Mouse (Mus musculus): ENCODE measurements at regions not wholly inside any gene's neighbourhood (a gene's known extent, or its start where the extent isn't known, plus 50 kb on each side); places are given as distances from the start of the nearest gene placed in this dataset.
A peak's percentile ranks its signal among the peaks of the same experiment; 100 is the strongest.

DNA sequence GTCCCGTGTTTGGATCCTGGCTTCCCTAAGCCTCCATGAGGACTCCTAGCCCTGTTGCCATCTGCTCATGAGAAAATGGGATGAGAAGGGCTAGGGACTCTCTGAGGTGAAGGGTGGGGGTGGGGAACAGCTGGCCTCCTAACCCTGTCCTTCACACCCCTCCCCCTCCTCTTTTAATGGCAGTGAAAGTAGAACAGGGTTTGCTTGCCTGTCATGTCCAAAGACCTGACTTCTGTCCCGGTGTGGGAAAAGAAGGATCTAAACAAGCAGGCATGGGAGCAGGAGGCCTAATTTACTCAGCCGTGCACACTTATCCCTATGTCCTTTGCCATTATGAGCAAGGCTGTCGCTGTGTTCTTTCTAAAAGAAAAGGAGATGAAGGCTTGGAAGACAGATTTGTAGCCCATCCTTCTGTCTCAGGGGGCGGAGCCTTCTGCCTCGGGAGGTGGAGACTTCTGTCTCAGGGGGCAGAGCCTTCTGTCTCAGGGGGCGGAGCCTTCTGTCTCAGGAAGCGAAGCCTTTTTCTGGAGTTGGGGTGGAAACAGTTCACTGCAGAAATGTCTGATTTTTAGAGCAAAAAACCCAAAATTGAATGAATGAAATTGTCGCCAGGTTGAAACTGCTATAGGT is 66.4 kb downstream of the Cmpk2 start:
- DNase-seq (ENCODE audit: inconsistent ontology term), result no peak

GRCm38 (mm10) chr12:26534229-26535105 is 65.5 kb downstream of the Cmpk2 start:
- peak; percentile 26 for DNase-seq (ENCODE audit: inconsistent ontology term)

GRCm38 (mm10) chr12:26533641-26534151 is 64.7 kb downstream of the Cmpk2 start:
- DNase-seq (ENCODE audit: inconsistent ontology term), result no peak

- peak; percentile 55 for DNase-seq (ENCODE audit: inconsistent ontology term)
Measured at GRCm38 (mm10) chr12:26532823-26533640, 64.0 kb downstream of the Cmpk2 start.

DNA sequence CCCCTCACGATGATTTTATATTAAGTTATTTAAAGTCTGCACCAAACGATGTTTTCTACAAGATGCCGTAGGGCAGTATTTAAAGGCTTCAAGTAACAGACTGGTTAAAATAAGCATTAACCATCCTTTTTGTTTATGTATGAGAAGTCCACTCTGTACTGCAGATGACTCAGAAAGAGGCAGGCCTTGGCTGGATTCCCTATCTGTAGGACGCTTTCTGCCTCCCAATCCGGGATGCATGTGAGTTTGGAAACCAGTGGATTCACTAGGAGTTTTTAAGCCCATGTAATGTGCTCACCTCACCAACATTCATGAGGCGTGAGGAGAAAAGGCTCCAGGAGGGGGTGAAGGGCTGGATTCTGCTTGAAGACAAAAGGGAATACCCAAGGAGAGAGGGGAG is 63.1 kb downstream of the Cmpk2 start:
- DNase-seq (ENCODE audit: inconsistent ontology term), result no peak

Measured in Muller cell, postnatal 12 days (primary cell).